Mouse (Mus musculus) stomach, postnatal 0 days (tissue): Measurements from ENCODE around the gene Msmb. TPM values are rescaled to one million over a fixed set of nuclear protein-coding genes. Genes with fewer than 3 reads are reported as not detected.
A peak's percentile ranks its signal among the peaks of the same experiment; 100 is the strongest.

ENCODE experiments used
- ATAC-seq: fragments of 200-750 bp; cut with Nextera tagmentation; 2 replicates; pipeline ENCODE4 v1.8.0; 2017; ENCODE audit not compliant: low FRiP score, low TSS enrichment
- DNase-seq: peaks from one replicate; pipeline ENCODE4 v3.0.0-alpha.2; 2016; ENCODE audit warnings: low spot score
- H3K27ac ChIP-seq: fragments of 300-500 bp; sonication (generic); replicated peaks from 2 replicates; pipeline ENCODE4 v1.5.1; 2014; ENCODE audit warnings: mild to moderate bottlenecking, control low read depth
- H3K27me3 ChIP-seq: fragments of 300-500 bp; sonication (generic); 2 replicates; pipeline ENCODE4 v1.6.1; 2014; ENCODE audit warnings: low read length; ENCODE audit not compliant: control insufficient read depth, insufficient read depth
- H3K36me3 ChIP-seq: fragments of 300-500 bp; sonication (generic); 2 replicates; pipeline ENCODE4 v1.6.1; 2014; ENCODE audit warnings: low read length, mixed read lengths; ENCODE audit not compliant: control insufficient read depth, insufficient read depth
- H3K4me1 ChIP-seq: fragments of 300-500 bp; sonication (generic); replicated peaks from 2 replicates; pipeline ENCODE4 v1.6.1; 2014; ENCODE audit warnings: antibody characterized with exemption; ENCODE audit not compliant: control insufficient read depth, insufficient read depth
- H3K4me2 ChIP-seq: fragments of 300-500 bp; sonication (generic); replicated peaks from 2 replicates; pipeline ENCODE4 v1.6.1; 2014; ENCODE audit warnings: low read depth, mild to moderate bottlenecking, control low read depth, moderate library complexity
- H3K4me3 ChIP-seq: fragments of 300-500 bp; sonication (generic); 2 replicates; pipeline ENCODE4 v1.5.1; 2014; ENCODE audit warnings: low read depth, low read length, control low read depth
- H3K9ac ChIP-seq: fragments of 300-500 bp; sonication (generic); 2 replicates; pipeline ENCODE4 v1.6.1; 2014; ENCODE audit warnings: mild to moderate bottlenecking, low read length, control low read depth, mixed read lengths
- H3K9me3 ChIP-seq: fragments of 300-500 bp; sonication (generic); 2 replicates; pipeline ENCODE4 v1.6.1; 2016; ENCODE audit warnings: low read length; ENCODE audit not compliant: control insufficient read depth
- CTCF ChIP-seq: IDR thresholded peaks from 2 replicates; pipeline ENCODE4 v1.5.1; 2016; ENCODE audit warnings: antibody characterized with exemption, low read depth, mild to moderate bottlenecking, moderate library complexity
- EP300 ChIP-seq: optimal IDR thresholded peaks from 2 replicates; pipeline ENCODE3; 2016; ENCODE audit warnings: antibody characterized with exemption
- WGBS: fragments of 180-500 bp; shearing (Covaris S2); extraction: QIAGEN DNeasy Blood & Tissue Kit; methylation state at CpG from one replicate; pipeline ENCODE4 v1.1.7; 2014; 5-methylcytosine and 5-hydroxymethylcytosine counted together
- polyA plus RNA-seq: library from polyadenylated mRNA; unstranded; fragments of >200 nt; fragmentation: Nextera tagmentation; extraction: Ambion mirVana; gene quantifications from 2 replicates; pipeline ENCODE4 v1.2.1, GENCODE M21; 2015

Msmb gene
- not detected in 2 replicates for polyA plus RNA-seq

DNA sequence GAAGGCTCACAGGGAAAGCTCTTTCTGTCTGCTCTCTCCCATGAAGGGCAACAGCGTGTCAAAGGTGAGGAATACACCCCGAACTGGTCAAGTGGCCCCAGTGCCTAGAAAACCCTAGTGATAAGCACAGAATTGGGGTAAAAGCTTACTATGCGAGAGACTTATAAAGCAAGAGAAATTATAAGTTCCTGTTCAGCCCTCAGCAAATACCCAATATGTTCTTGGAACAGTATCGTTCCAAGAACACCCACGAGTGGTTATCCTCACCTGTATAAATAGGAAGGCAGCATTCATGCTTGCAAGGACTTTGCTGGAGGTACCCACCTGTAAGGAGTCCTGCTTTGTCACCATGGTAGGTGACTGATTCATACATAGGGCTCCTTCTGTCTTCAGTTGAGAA is at the start of gene Msmb:
TSS of gene Msmb (plus strand) at position 301 of the 400 bp plus-strand sequence.
- 84% methylated on average over 5 of the region's 5 CpGs for WGBS
- H3K27me3 ChIP-seq: no peaks in the 10 kb centered on the region
- no peaks in the 10 kb centered on the region for H3K4me1 ChIP-seq
- no peak within 1 kb of the TSS for H3K4me2 ChIP-seq
- TF ChIP-seq CTCF (no peak), EP300 (no peak)
- H3K36me3 ChIP-seq: no peaks in the 10 kb centered on the region
- no peak within 1 kb of the TSS for H3K27ac ChIP-seq
- H3K9ac ChIP-seq: no peak within 1 kb of the TSS
- H3K9me3 ChIP-seq: no peaks in the 10 kb centered on the region
- no peak for DNase-seq
- H3K4me3 ChIP-seq: no peak within 1 kb of the TSS
- ATAC-seq: no peak

DNA sequence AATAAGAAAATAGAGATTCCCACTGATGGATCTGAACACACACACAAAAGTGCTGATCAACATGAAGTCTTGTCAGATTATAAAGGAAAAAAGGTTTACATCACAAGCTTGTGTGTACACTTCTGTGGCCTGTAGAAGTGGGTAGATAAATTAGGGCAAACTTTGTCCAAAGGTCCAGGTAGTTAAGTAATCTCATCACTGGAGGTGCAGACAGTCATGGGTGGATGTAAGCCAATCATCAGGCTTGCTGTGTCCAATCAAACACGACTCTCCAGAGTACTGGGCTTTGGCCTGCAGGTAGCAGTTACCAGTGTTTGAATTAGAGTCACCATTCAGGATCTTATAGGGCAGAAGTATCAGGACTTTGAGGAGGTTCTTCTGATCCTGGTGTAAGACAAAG is 48.8 kb upstream of the Msmb start:
- no peak for TF ChIP-seq EP300
- Histone ChIP-seq H3K36me3 (peaks cover 16% of the 10 kb centered on the region; the same call in 1 of the 2 replicates), H3K27ac (no peak overlapping the region), H3K27me3 (no peaks in the 10 kb centered on the region), H3K9ac (no peak overlapping the region), H3K4me3 (no peak overlapping the region), H3K4me1 (no peaks in the 10 kb centered on the region), H3K4me2 (no peak overlapping the region), H3K9me3 (no peaks in the 10 kb centered on the region)
- no peak for ATAC-seq
- no peak for DNase-seq
- 64% methylated on average over 1 of the region's 1 CpGs for WGBS

DNA sequence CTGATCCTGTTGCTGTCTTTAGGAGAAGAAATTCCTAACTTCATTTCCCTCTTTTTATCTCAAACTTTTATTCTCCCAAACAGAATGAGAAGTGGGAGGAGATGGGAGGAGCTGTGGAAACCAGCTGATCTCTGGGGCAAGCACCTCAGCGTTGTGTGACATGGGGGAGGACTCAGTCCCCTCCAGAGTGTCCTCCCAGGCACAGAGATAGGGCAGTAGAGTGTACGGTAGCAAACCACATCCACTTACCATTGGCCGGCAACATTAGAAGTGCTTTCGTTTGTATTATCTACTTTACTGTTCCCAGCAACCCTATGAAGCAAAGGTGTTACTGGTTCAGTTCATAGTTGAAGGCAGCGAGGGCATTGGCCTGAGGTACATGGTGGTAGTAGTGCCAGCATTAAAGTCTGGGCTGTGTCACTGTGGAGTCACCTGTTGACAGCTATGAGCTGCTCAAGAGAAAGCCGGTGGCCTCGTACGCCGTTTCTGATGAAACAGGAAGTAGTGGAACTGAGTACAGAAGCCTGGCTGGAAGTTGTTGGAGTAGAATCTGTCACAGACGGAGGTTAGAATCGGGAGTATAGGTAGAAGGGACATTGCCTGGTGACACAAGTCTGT is 48.2 kb upstream of the Msmb start:
- Histone ChIP-seq H3K9ac (no peak overlapping the region), H3K36me3 (peaks cover 17% of the 10 kb centered on the region; the same call in 1 of the 2 replicates), H3K4me3 (no peak overlapping the region), H3K27ac (no peak overlapping the region), H3K27me3 (no peaks in the 10 kb centered on the region), H3K9me3 (no peaks in the 10 kb centered on the region), H3K4me2 (no peak overlapping the region), H3K4me1 (no peaks in the 10 kb centered on the region)
- TF ChIP-seq EP300: no peak
- TF ChIP-seq CTCF: no peak
- WGBS: 80% methylated on average over 11 of the region's 11 CpGs
- DNase-seq: no peak
- no peak for ATAC-seq

DNA sequence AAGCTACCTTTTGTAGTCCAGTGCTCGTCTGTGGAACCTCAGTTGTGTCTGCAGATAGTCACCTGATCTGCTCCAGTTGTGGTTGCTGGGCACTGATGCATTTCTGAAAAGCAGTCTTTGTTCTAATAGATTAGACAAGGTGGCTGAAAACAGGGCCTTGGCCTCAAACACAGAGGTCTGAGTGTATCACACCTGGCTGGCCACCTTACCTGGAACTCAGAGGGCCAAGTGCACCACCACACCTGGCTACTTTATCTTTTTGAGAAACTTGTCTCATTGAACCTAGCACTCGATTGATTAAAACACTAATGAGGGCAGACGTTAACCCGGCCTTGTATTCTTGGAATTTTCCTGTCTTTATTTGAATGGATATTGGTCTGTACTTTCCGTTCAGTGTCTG is 46.2 kb upstream of the Msmb start:
- Histone ChIP-seq H3K27ac (no peak overlapping the region), H3K4me1 (no peaks in the 10 kb centered on the region), H3K4me3 (no peak overlapping the region), H3K27me3 (no peaks in the 10 kb centered on the region), H3K9me3 (no peaks in the 10 kb centered on the region), H3K9ac (no peak overlapping the region), H3K36me3 (peaks cover 31% of the 10 kb centered on the region; the same call in 1 of the 2 replicates), H3K4me2 (no peak overlapping the region)
- DNase-seq: no peak
- TF ChIP-seq EP300: no peak
- no peak for TF ChIP-seq CTCF
- 78% methylated on average over 5 of the region's 5 CpGs for WGBS
- ATAC-seq: no peak

DNA sequence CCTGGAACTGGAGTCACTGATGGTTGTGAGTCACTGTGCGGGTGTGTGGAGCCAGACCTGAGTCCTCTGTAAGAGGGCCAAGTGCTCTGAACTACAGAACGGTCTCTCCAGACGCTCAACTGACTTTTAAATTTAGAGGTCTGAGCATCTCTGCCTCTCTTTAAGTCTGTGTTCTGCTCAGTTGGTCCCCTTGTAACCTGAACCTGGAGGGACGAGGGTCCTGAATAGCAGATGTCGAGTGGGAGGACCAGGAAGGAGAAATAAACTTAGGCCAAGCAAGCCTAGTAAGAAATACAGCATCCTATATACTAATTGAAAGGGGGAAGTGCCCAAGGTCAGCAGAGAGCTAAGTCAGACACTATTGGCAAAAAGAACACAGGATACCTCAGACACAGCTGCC is 45.1 kb upstream of the Msmb start:
- no peak for DNase-seq
- Histone ChIP-seq H3K9me3 (no peaks in the 10 kb centered on the region), H3K27me3 (no peaks in the 10 kb centered on the region), H3K4me3 (no peak overlapping the region), H3K4me1 (no peaks in the 10 kb centered on the region), H3K9ac (no peak overlapping the region), H3K4me2 (no peak overlapping the region), H3K27ac (no peak overlapping the region), H3K36me3 (peaks cover 33% of the 10 kb centered on the region; the same call in 1 of the 2 replicates)
- 92% methylated on average over 5 of the region's 5 CpGs for WGBS
- ATAC-seq: no peak
- TF ChIP-seq EP300 (no peak), CTCF (no peak)

DNA sequence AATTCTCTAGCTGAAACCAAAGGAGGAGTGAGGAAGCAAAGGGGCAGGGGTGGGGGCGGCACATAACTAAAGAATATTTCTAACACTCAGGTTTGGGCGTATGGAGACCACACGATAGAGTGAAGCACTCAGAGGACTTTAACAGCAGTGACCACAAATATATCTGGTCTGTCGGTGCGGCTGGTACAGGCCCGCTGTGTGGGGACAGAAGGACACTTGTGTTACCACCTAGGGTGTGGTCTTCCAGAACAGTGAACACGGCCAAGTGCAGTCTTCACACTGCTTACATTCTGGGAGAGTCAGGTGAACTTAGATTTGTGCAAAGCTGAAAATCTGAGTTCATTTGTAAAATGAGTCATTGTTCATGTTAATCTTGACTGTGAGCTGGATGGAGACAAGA is 44.1 kb upstream of the Msmb start:
- Histone ChIP-seq H3K27me3 (no peaks in the 10 kb centered on the region), H3K36me3 (peaks cover 33% of the 10 kb centered on the region; the same call in 1 of the 2 replicates), H3K4me3 (no peak overlapping the region), H3K4me2 (no peak overlapping the region), H3K9me3 (no peaks in the 10 kb centered on the region), H3K27ac (no peak overlapping the region), H3K9ac (no peak overlapping the region), H3K4me1 (no peaks in the 10 kb centered on the region)
- 96% methylated on average over 7 of the region's 7 CpGs for WGBS
- TF ChIP-seq CTCF (no peak), EP300 (no peak)
- 0 out of 2 replicates have a peak, but pooled peaks have one; percentile 59 for ATAC-seq
- DNase-seq: no peak
